Mouse (Mus musculus): Measurements from ENCODE around the gene Olfr635.
"Not testable (repeated sequence)": the region's sequence is repeated elsewhere in the genome, so short reads cannot be mapped to it uniquely, and the experiment has no call there.

The Olfr635 gene

DNA sequence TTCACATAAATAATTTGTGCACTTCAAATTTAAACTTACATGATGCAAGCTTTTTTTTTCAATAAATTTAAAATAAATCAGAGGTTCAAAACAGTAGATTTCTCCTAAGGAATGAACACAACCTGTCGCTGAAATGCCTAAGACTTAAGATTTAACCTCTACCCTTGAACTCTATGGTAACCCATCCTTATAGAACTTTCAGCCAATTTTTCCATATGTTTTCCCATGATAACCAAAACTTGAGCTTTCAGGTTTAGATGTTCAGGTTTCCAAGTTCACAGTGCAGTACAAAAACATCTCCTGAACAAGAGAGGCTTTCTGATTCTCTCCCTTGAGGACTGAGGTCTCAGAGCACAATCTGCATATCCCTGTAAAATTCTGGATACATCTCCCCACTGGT is at the start of gene Olfr635:
Gene Olfr635, plus strand, starts transcription at position 301 of the 400 bp plus-strand sequence.
- DNase-seq (ENCODE audit: low read depth, low spot score), result no peak

DNA sequence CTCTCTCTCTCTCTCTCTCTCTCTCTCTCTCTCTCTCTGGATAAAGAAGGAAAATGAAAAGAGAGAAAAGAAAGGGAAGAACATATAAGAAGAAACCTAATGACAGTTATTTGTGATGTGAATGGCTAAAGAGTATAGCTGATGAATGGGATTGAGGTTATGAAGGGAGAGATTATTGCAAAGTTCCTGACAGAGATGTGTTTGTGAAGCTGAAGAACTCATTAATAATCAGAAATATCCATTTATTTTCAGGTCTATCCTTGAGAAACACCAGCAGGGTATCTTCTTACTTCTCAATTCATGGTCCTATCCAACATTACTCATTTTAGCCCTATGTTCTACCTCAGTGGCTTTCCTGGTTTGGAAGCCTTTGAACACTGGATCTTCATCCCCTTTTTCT is 42.4 kb upstream of the Olfr635 start, which contains the start of gene Olfr631:
Gene Olfr631, plus strand, starts transcription at position 301 of the 400 bp plus-strand sequence.
- DNase-seq (ENCODE audit: low read depth, low spot score), result no peak

- DNase-seq (ENCODE audit: low read depth, low spot score), result no peak
Observed at GRCm38 (mm10) chr7:103934264-103934663, 36.7 kb upstream of the Olfr635 start, which contains the start of gene Olfr632. Gene Olfr632, plus strand, starts transcription at chr7:103934347.

DNA sequence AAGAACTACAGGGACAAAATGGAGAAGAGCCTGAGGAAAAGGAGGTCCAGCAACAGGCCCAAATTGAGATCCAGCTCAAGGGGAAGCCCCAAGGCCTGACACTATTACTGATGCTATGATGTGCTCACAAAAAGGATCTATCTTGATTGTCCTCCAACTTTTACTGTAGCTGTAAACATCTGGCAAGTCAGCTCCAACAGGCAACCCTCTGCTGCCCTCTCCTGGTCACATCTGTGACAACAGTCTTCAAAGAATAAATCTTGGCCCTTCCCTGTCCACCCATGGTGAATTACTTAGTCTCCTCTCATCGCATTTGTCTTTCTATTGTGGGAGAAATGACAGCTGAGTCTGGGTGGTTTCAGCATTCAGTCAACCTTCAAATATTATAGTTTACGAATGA is 28.2 kb upstream of the Olfr635 start:
- peak; percentile 30 for DNase-seq (ENCODE audit: low read depth, low spot score)

- no peak for DNase-seq (ENCODE audit: low read depth, low spot score)
Observed at GRCm38 (mm10) chr7:103944137-103944536, 26.8 kb upstream of the Olfr635 start, which contains the start of gene Olfr633. Gene Olfr633, plus strand, starts transcription at chr7:103944437.

DNA sequence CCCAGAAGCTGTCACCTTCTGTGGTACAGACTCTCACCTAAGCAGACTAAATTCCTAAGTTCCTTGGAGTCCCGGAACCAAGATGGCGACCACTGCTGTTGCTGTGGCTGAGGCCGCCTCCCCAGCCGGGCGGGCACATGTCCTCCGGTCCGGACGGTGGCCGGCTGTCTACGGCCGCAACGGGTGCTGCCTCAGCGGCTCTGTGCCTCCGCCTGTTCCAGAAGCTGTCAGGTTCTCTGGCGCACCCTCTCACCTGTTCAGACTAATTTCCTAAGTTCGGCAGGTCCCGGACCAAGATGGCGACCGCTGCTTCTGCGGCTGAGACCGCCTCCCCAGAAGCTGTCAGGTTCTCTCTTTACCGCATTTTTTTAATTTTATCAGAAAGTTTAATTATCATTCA is 4.1 kb upstream of the Olfr635 start:
- DNase-seq (ENCODE audit: low read depth, low spot score), result not testable (repeated sequence)

DNA sequence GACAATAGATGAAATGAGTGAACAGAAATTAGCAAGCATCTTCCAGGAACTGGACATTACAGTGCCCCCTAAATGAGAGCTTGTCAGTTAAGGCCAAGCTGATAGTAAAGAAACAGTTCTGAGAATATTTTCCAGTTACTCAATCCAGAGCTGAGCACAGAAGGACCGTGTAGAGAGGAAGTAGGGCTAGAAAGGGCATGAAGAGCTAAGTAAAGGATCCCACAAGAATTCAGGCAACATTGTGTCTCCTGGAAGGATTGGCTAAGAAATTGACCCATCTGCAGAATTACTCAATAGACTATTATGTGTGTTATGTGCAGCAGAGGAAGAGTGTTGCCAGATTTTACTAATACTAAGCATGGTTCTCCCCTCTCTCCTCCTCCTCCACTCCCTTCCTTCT is 830 bp downstream of the Olfr635 start:
- DNase-seq (ENCODE audit: low read depth, low spot score), result no peak

- DNase-seq (ENCODE audit: low read depth, low spot score), result no peak
Observed at GRCm38 (mm10) chr7:103998446-103998845, 27.5 kb downstream of the Olfr635 start, which contains the start of gene Olfr638. Gene Olfr638, plus strand, starts transcription at chr7:103998746.

GRCm38 (mm10) chr7:103999124-103999523 is 28.2 kb downstream of the Olfr635 start:
- DNase-seq (ENCODE audit: low read depth, low spot score), result no peak

GRCm38 (mm10) chr7:104017203-104017602 is 46.3 kb downstream of the Olfr635 start, which contains the start of gene Olfr639:
Gene Olfr639, minus strand, starts transcription at chr7:104017303.
- no peak for DNase-seq (ENCODE audit: low read depth, low spot score)

- no peak for DNase-seq (ENCODE audit: low read depth, low spot score)
Observed at GRCm38 (mm10) chr7:104018953-104019352, 48.0 kb downstream of the Olfr635 start.

DNA sequence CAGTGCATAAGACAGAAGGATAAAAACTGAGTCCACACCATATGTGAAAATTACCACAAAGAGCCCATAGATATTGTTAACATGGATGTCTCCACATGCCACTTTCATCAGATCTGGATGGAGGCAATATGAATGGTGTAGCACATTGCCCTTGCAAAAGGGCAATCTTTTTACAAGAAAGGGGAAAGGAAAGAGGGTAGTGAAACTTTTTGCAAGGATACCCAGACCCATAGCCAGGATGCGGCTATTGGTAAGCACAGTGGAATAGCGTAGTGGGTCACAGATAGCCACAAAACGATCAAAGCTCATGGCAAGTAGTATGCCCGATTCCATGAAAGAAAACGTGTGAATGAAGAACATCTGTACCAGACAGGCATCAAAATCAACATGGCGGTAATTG is 50.7 kb downstream of the Olfr635 start:
- DNase-seq (ENCODE audit: low read depth, low spot score), result no peak

DNA sequence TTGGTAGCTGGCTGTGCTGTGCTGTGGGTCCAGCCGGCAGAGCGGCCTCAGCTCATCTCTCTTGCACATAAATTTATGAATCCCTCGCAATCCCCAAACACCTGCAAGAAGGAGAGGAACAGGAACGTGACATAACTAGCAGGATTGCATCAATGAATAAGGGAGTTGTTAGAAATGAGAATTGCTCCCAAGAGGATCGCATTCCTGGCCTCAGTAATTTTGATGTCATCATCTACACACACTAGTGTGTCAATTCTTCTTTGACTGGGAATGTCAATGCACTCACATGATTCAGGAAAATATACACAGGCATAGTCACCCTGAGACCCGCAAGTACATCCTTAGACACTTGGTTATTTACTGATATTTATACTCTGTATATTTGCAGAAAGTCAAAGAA is 54.5 kb downstream of the Olfr635 start, which contains the start of gene Olfr640:
Gene Olfr640, minus strand, starts transcription at position 101 of the 400 bp plus-strand sequence.
- no peak for DNase-seq (ENCODE audit: low read depth, low spot score)

DNA sequence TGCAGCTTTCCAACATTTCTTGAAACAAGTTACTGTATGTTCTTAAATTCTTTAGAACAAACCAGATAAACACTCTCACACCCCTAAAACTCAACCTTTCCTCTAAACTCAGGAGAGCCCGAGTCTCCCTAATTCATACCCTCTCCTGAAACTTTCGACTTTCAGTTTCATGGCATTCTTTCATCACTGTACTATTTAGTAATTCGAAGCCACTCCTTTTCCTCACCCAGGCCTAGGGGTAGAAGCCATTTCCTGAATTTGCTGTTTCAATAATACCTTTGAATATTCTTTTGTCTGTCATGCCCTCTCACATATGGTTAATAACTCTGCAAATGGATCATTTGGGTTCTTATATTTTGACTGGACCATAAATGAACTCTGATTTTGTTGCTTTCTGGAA is 56.0 kb downstream of the Olfr635 start:
- no peak for DNase-seq (ENCODE audit: low read depth, low spot score)

- no peak for DNase-seq (ENCODE audit: low read depth, low spot score)
Observed at GRCm38 (mm10) chr7:104035145-104035544, 64.2 kb downstream of the Olfr635 start, which contains the start of gene Olfr641. Gene Olfr641, plus strand, starts transcription at chr7:104035445.

All from brain, adult 2 months (tissue).